Mouse (Mus musculus): ENCODE results near the gene Ogfod3. TPM values are rescaled to one million over a fixed set of nuclear protein-coding genes. Genes with fewer than 3 reads are reported as not detected.

Ogfod3 gene
- total and polyA plus RNA-seq, 3 experiments = 12.3 to 12.7 TPM; not detected in 1

DNA sequence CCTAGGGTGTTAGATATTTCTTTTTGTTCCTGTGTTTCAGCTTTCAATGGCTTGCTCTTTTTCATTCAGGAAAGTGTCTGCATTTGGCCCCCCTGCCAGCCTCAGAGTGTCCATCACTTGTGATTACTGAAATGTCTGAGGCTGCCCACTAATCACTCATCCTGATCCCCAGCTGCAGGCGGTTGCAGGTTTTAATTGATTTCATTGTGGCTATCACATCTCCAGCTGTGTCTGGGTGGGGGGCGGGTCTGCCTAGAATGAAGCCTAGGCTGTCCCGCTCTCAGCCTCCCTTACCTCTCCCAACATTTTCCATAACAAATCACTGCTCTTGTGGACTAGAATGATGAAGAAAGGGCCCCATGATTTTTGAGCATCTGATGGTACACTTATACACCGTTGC, 50.3 kb downstream of the Ogfod3 start:
- H3K79me2 ChIP-seq (ENCODE audit: control insufficient read depth, insufficient read depth, low read length, poor library complexity) = no peaks in the 10 kb centered on the region
- H3K4me1 ChIP-seq (ENCODE audit: control insufficient read depth in 1 of 2, insufficient read depth in 2 of 2, low read length in 2 of 2) = no peaks in the 10 kb centered on the region
- no peak for TF ChIP-seq TAL1 (IDR thresholded peaks at IDR 0.05; ENCODE audit: low read length)
- TF ChIP-seq ZNF384 (IDR thresholded peaks at IDR 0.05; ENCODE audit: low read depth, low read length) = no peak
- no peak for TF ChIP-seq KAT2A (conservative IDR thresholded peaks at IDR 0.05; ENCODE audit: low read depth, low read length)
- TF ChIP-seq TCF12 (IDR thresholded peaks at IDR 0.05; ENCODE audit: low read depth, low read length) = no peak
- TF ChIP-seq UBTF (IDR thresholded peaks at IDR 0.05; ENCODE audit: borderline replicate concordance, insufficient read depth, low read depth, low read length) = no peak
- no peak for TF ChIP-seq POLR2A (IDR thresholded peaks at IDR 0.05; ENCODE audit: control insufficient read depth in 1 of 2, insufficient read depth in 1 of 2, low read depth in 1 of 2, low read length in 2 of 2, poor library complexity in 1 of 2)
- TF ChIP-seq SIN3A (IDR thresholded peaks at IDR 0.05; ENCODE audit: low read length) = no peak
- no peak for TF ChIP-seq MYB (IDR thresholded peaks at IDR 0.05; ENCODE audit: low read depth, low read length)
- no peak for TF ChIP-seq HCFC1 (IDR thresholded peaks at IDR 0.05; ENCODE audit: low read depth, low read length)
- no peaks in the 10 kb centered on the region for H3K36me3 ChIP-seq (ENCODE audit: control insufficient read depth in 1 of 2, insufficient read depth in 2 of 2, low read length in 2 of 2)
- no peak overlapping the region for H3K9ac ChIP-seq (ENCODE audit: control insufficient read depth, low read depth, low read length, poor library complexity, severe bottlenecking)
- no peaks in the 10 kb centered on the region; a peak in 1 of 4 replicates for H3K27me3 ChIP-seq (ENCODE audit: control insufficient read depth in 1 of 2, insufficient read depth in 2 of 2, low read length in 2 of 2)
- no peak for DNase-seq (ENCODE audit: low read depth, low spot score)
- H3K9me3 ChIP-seq (replicated peaks; ENCODE audit: insufficient read depth, low read length) = no peaks in the 10 kb centered on the region
- no peak overlapping the region for H3K27ac ChIP-seq (ENCODE audit: control insufficient read depth, low read depth, low read length)
- no peak overlapping the region for H3K4me3 ChIP-seq (ENCODE audit: control insufficient read depth in 1 of 2, insufficient read depth in 1 of 2, low read depth in 2 of 2, low read length in 2 of 2)

- H3K36me3 ChIP-seq (ENCODE audit: control insufficient read depth in 1 of 2, insufficient read depth in 2 of 2, low read length in 2 of 2) = no peaks in the 10 kb centered on the region
- H3K9me3 ChIP-seq (replicated peaks; ENCODE audit: insufficient read depth, low read length) = no peaks in the 10 kb centered on the region
- H3K9ac ChIP-seq (ENCODE audit: control insufficient read depth, low read depth, low read length, poor library complexity, severe bottlenecking) = no peak overlapping the region
- peak; percentile 64 for DNase-seq (ENCODE audit: low read depth, low spot score)
- no peak overlapping the region for H3K4me3 ChIP-seq (ENCODE audit: control insufficient read depth in 1 of 2, insufficient read depth in 1 of 2, low read depth in 2 of 2, low read length in 2 of 2)
- no peaks in the 10 kb centered on the region for H3K79me2 ChIP-seq (ENCODE audit: control insufficient read depth, insufficient read depth, low read length, poor library complexity)
- no peaks in the 10 kb centered on the region for H3K4me1 ChIP-seq (ENCODE audit: control insufficient read depth in 1 of 2, insufficient read depth in 2 of 2, low read length in 2 of 2)
- peak; percentile 79 for TF ChIP-seq SMC3 (IDR thresholded peaks at IDR 0.05; ENCODE audit: low read depth, low read length)
- no peak for TF ChIP-seq ZKSCAN1 (IDR thresholded peaks at IDR 0.05; ENCODE audit: low read depth, low read length)
- peak; percentile 58 for TF ChIP-seq ZC3H11A (IDR thresholded peaks at IDR 0.05; ENCODE audit: low read depth, low read length)
- no peak for TF ChIP-seq TAL1 (IDR thresholded peaks at IDR 0.05; ENCODE audit: low read length)
- peak; percentile 36; the same call in 1 of the 2 replicates for TF ChIP-seq BHLHE40 (IDR thresholded peaks at IDR 0.05; ENCODE audit: borderline replicate concordance, low read depth, low read length)
- TF ChIP-seq NELFE (IDR thresholded peaks at IDR 0.05; ENCODE audit: low read depth, low read length) = 0 out of 2 replicates have a peak, but pooled peaks have one; percentile 15
- TF ChIP-seq GABPA (IDR thresholded peaks at IDR 0.05; ENCODE audit: low read depth, low read length) = no peak
- TF ChIP-seq CTCF (IDR thresholded peaks at IDR 0.05 in 2 of 3, conservative IDR thresholded peaks at IDR 0.05 in 1 of 3; ENCODE audit: control insufficient read depth in 1 of 3, insufficient read depth in 1 of 3, low read depth in 2 of 3, low read length in 3 of 3, poor library complexity in 1 of 3, severe bottlenecking in 1 of 3) = peak; percentile 66 to 80 (median 72)
- peak; percentile 66 for TF ChIP-seq RAD21 (IDR thresholded peaks at IDR 0.05; ENCODE audit: low read depth, low read length)
- H3K27ac ChIP-seq (ENCODE audit: control insufficient read depth, low read depth, low read length) = no peak overlapping the region
- no peaks in the 10 kb centered on the region; a peak in 1 of 4 replicates for H3K27me3 ChIP-seq (ENCODE audit: control insufficient read depth in 1 of 2, insufficient read depth in 2 of 2, low read length in 2 of 2)
These were observed 56.3 kb downstream of the Ogfod3 start for GRCm38 (mm10) chr11:121148193-121148592.
